Mouse (Mus musculus) E14TG2a.4 (cell line): Measurements from ENCODE around the gene Gp1bb.

Source experiments
- CTCF ChIP-seq: conservative IDR thresholded peaks from 2 replicates; pipeline ENCODE4 v1.5.1; 2014; ENCODE audit warnings: low read length
- POU5F1 ChIP-seq: IDR thresholded peaks from 2 replicates; pipeline ENCODE4 v1.6.1; 2014; ENCODE audit warnings: low read length, borderline replicate concordance

DNA sequence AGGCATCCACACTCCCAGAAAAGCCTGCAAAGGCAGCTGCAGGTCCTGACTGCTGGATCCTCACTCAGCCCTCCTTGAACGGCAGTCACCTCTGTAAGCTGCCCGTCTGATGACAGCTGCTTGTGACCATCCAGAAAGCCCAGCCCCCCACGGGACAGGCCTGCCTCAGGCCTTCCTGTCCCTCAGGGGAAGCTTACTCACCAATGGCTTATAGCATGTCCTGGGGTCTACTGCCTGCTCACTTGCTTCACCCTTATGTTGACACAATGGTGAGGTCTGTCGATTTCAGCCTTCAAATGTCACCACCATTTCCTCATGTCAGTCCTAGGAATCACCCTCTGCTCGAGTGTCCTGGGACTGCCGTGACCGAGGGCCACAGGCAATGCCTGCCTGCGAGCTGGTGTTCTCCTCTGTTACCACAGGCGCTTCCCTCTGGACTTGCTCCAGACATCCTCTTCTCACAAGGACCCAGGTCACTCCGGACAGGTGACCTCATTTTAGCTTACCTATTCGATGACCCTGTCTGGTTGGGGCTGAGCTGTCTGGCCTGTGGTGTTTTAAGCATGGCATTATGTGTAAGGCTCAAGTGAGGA, 21.3 kb upstream of the Gp1bb start:
- TF ChIP-seq CTCF (no peak), POU5F1 (no peak)
